17 mouse cellular contexts compared by ENCODE assay signal in the genomic region with DNA sequence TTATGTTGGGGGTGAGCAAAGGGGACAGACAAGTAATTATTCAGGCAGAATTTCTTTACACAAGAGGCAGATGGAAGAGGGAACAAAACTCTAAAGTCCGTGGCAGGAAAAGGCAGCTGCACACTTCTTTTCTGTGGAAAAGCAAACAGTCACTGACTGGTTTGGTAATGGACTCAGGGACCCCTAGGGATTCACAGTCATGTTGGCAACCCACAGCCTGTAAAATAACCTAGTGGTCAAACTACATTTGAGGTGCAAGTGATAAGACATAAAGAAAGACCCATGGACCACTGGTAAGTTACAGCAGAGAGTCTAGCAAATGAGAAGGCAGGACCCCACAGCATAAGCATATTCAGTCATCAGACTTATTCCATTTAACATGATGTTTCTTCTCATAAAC.
DNase-seq lines count a peak whose midpoint lies in the region; ATAC-seq lines count a peak whose summit lies in the region.
"Had no signal": no experiment of that assay in that cellular context is flagged by ENCODE, and none has a peak within 500 bp of the region (broad histone marks: within the 10 kb centered on the region; RNA-seq: fewer than 3 reads in every experiment).

No protein-coding gene starts in this region.

- peak; percentile 70; the same call in 1 of the 2 replicates for ATAC-seq in hindbrain, embryonic 11.5 days (ENCODE audit: low FRiP score)
- no peak for ATAC-seq in hindbrain, embryonic 14.5 days (ENCODE audit: low FRiP score)
- ATAC-seq in neural tube, embryonic 11.5 days (ENCODE audit: insufficient read depth, low FRiP score, low TSS enrichment), result peak; percentile 62
- no peak for ATAC-seq in neural tube, embryonic 15.5 days (ENCODE audit: low FRiP score)
- peak; percentile 10; the same call in 1 of the 2 replicates for ATAC-seq in hindbrain, embryonic 13.5 days (ENCODE audit: low FRiP score)
- ATAC-seq: forebrain, embryonic 16.5 days had no signal

- H3K27me3 ChIP-seq in hindbrain, embryonic 11.5 days (ENCODE audit: control insufficient read depth, insufficient read depth, low read length), result no peaks in the 10 kb centered on the region
- H3K27me3 ChIP-seq in hindbrain, embryonic 14.5 days (ENCODE audit: control insufficient read depth, insufficient read depth, low read length), result no peaks in the 10 kb centered on the region
- H3K27me3 ChIP-seq in neural tube, embryonic 11.5 days (ENCODE audit: control insufficient read depth, insufficient read depth, low read length), result no peaks in the 10 kb centered on the region
- H3K27me3 ChIP-seq in neural tube, embryonic 15.5 days (replicated peaks), result no peaks in the 10 kb centered on the region
- H3K27me3 ChIP-seq in hindbrain, embryonic 13.5 days, result no peaks in the 10 kb centered on the region
- H3K27me3 ChIP-seq: embryonic facial prominence, embryonic 15.5 days; heart, embryonic 15.5 days; hindbrain, embryonic 15.5 days had no signal

- no peaks in the 10 kb centered on the region for H3K9me3 ChIP-seq in hindbrain, embryonic 11.5 days (ENCODE audit: control insufficient read depth, low read length)
- no peaks in the 10 kb centered on the region for H3K9me3 ChIP-seq in hindbrain, embryonic 14.5 days (ENCODE audit: control insufficient read depth, low read length)
- no peaks in the 10 kb centered on the region for H3K9me3 ChIP-seq in neural tube, embryonic 11.5 days (ENCODE audit: control insufficient read depth, low read length)
- H3K9me3 ChIP-seq in neural tube, embryonic 15.5 days (replicated peaks), result no peaks in the 10 kb centered on the region
- H3K9me3 ChIP-seq in hindbrain, embryonic 13.5 days, result no peaks in the 10 kb centered on the region
- H3K9me3 ChIP-seq: embryonic facial prominence, embryonic 15.5 days; forebrain, embryonic 10.5 days; heart, embryonic 15.5 days; hindbrain, embryonic 15.5 days had no signal

- no peak overlapping the region for H3K9ac ChIP-seq in hindbrain, embryonic 11.5 days (ENCODE audit: low read depth, low read length)
- no peak overlapping the region for H3K9ac ChIP-seq in hindbrain, embryonic 14.5 days
- no peak overlapping the region for H3K9ac ChIP-seq in neural tube, embryonic 11.5 days (ENCODE audit: low read length)
- no peak overlapping the region for H3K9ac ChIP-seq in neural tube, embryonic 15.5 days (replicated peaks)
- H3K9ac ChIP-seq in hindbrain, embryonic 13.5 days, result no peak overlapping the region
- H3K9ac ChIP-seq: embryonic facial prominence, embryonic 15.5 days; heart, embryonic 15.5 days; hindbrain, embryonic 15.5 days had no signal

- no peaks in the 10 kb centered on the region for H3K4me1 ChIP-seq in hindbrain, embryonic 11.5 days (replicated peaks; ENCODE audit: control insufficient read depth, insufficient read depth, low read length)
- H3K4me1 ChIP-seq in hindbrain, embryonic 14.5 days (replicated peaks; ENCODE audit: control insufficient read depth, insufficient read depth, low read length), result 0 out of 2 replicates have a peak, but pooled peaks cover 4% of the 10 kb centered on the region
- H3K4me1 ChIP-seq in neural tube, embryonic 11.5 days (ENCODE audit: control insufficient read depth, insufficient read depth, low read length), result no peaks in the 10 kb centered on the region
- no peaks in the 10 kb centered on the region for H3K4me1 ChIP-seq in neural tube, embryonic 15.5 days
- H3K4me1 ChIP-seq in hindbrain, embryonic 13.5 days (replicated peaks), result peaks cover 8% of the 10 kb centered on the region; the same call in 1 of the 2 replicates
- H3K4me1 ChIP-seq: embryonic facial prominence, embryonic 15.5 days; heart, embryonic 15.5 days; hindbrain, embryonic 15.5 days had no signal

- no peaks in the 10 kb centered on the region for H3K36me3 ChIP-seq in hindbrain, embryonic 11.5 days (ENCODE audit: control insufficient read depth, insufficient read depth, low read length)
- no peaks in the 10 kb centered on the region for H3K36me3 ChIP-seq in hindbrain, embryonic 14.5 days (replicated peaks; ENCODE audit: control insufficient read depth, insufficient read depth)
- H3K36me3 ChIP-seq in neural tube, embryonic 11.5 days (ENCODE audit: control insufficient read depth, insufficient read depth, low read length), result no peaks in the 10 kb centered on the region
- no peaks in the 10 kb centered on the region for H3K36me3 ChIP-seq in neural tube, embryonic 15.5 days
- H3K36me3 ChIP-seq in hindbrain, embryonic 13.5 days, result no peaks in the 10 kb centered on the region
- H3K36me3 ChIP-seq: embryonic facial prominence, embryonic 15.5 days; forebrain, embryonic 10.5 days; heart, embryonic 15.5 days; hindbrain, embryonic 15.5 days had no signal

- H3K4me2 ChIP-seq in hindbrain, embryonic 11.5 days (replicated peaks; ENCODE audit: low read depth, low read length), result no peak overlapping the region
- H3K4me2 ChIP-seq in hindbrain, embryonic 14.5 days (replicated peaks), result no peak overlapping the region
- H3K4me2 ChIP-seq in neural tube, embryonic 11.5 days (ENCODE audit: low read depth), result no peak overlapping the region
- no peak overlapping the region for H3K4me2 ChIP-seq in neural tube, embryonic 15.5 days
- H3K4me2 ChIP-seq in hindbrain, embryonic 13.5 days, result no peak overlapping the region
- H3K4me2 ChIP-seq: embryonic facial prominence, embryonic 15.5 days; heart, embryonic 11.5 days; heart, embryonic 15.5 days; hindbrain, embryonic 15.5 days had no signal

- no peak for DNase-seq in hindbrain, embryonic 11.5 days (ENCODE audit: low spot score)
- DNase-seq in hindbrain, embryonic 14.5 days (ENCODE audit: low spot score), result no peak
- DNase-seq in neural tube, embryonic 11.5 days (ENCODE audit: low spot score), result no peak
- no peak for DNase-seq in spleen, postnatal 14 days (ENCODE audit: low spot score in 2 of 2)
- DNase-seq: adrenal gland, adult 2 months; adrenal gland, postnatal 25 days; cerebellum, adult 2 months; gastrocnemius, postnatal 10 days had no signal

- WGBS in hindbrain, embryonic 11.5 days, result 28% methylated on average over 1 of the region's 1 CpGs
- WGBS in hindbrain, embryonic 14.5 days, result 6% methylated on average over 1 of the region's 1 CpGs
- WGBS in neural tube, embryonic 11.5 days, result 21% methylated on average over 1 of the region's 1 CpGs
- 10% methylated on average over 1 of the region's 1 CpGs for WGBS in neural tube, embryonic 15.5 days
- 18% methylated on average over 1 of the region's 1 CpGs for WGBS in hindbrain, embryonic 13.5 days

- H3K27ac ChIP-seq in hindbrain, embryonic 11.5 days (ENCODE audit: low read depth, low read length), result no peak overlapping the region
- H3K27ac ChIP-seq in hindbrain, embryonic 14.5 days, result no peak overlapping the region
- no peak overlapping the region; the same call in 1 of the 2 replicates for H3K27ac ChIP-seq in neural tube, embryonic 11.5 days (ENCODE audit: low read depth, low read length)
- no peak overlapping the region for H3K27ac ChIP-seq in neural tube, embryonic 15.5 days (replicated peaks)
- no peak overlapping the region for H3K27ac ChIP-seq in hindbrain, embryonic 13.5 days
- H3K27ac ChIP-seq: embryonic facial prominence, embryonic 15.5 days; forebrain, embryonic 10.5 days; heart, embryonic 15.5 days; hindbrain, embryonic 15.5 days had no signal

- no peak overlapping the region for H3K4me3 ChIP-seq in hindbrain, embryonic 11.5 days (ENCODE audit: low read depth, low read length)
- H3K4me3 ChIP-seq in hindbrain, embryonic 14.5 days (replicated peaks; ENCODE audit: low read length), result no peak overlapping the region
- no peak overlapping the region for H3K4me3 ChIP-seq in neural tube, embryonic 11.5 days (ENCODE audit: low read depth, low read length)
- H3K4me3 ChIP-seq in neural tube, embryonic 15.5 days (replicated peaks), result no peak overlapping the region
- no peak overlapping the region for H3K4me3 ChIP-seq in hindbrain, embryonic 13.5 days
- H3K4me3 ChIP-seq: embryonic facial prominence, embryonic 15.5 days; erythroblast, embryonic 14.5 days; forebrain, embryonic 10.5 days; heart, embryonic 15.5 days; hindbrain, embryonic 15.5 days had no signal

Comparison
In these comparisons a context has a peak if more than half of its experiments do, and no peak if none do; other contexts are left out.
1. ATAC-seq: peak in hindbrain, embryonic 11.5 days (single experiment), neural tube, embryonic 11.5 days (single experiment) and hindbrain, embryonic 13.5 days (single experiment); none in hindbrain, embryonic 14.5 days (single experiment) and neural tube, embryonic 15.5 days (single experiment).